Mouse (Mus musculus) megakaryocyte-erythroid progenitor cell, adult 5 weeks (primary cell): ENCODE measurements around the gene Gal3st4. TPM values are rescaled to one million over a fixed set of nuclear protein-coding genes. Genes with fewer than 3 reads are reported as not detected.

Source experiments
- polyA plus RNA-seq: library from polyadenylated mRNA; stranded (reverse); fragments of >175 nt; gene quantifications from 2 replicates; pipeline ENCODE4 v1.2.3, GENCODE M21; 2012

Gal3st4 gene
- not detected in 2 replicates for polyA plus RNA-seq

GRCm38 (mm10) chr5:138272409-138272923, at the start of gene Gal3st4:
Gal3st4 (minus strand) TSS chr5:138272840.

GRCm38 (mm10) chr5:138279585-138280424, 7.2 kb upstream of the Gal3st4 start, which contains the start of the genes Gm43720, Gpc2 and Stag3:
Gm43720 (minus strand) TSS chr5:138279958.
Gpc2 (minus strand) TSS chr5:138280005.
Stag3 (plus strand) TSS chr5:138280240.

DNA sequence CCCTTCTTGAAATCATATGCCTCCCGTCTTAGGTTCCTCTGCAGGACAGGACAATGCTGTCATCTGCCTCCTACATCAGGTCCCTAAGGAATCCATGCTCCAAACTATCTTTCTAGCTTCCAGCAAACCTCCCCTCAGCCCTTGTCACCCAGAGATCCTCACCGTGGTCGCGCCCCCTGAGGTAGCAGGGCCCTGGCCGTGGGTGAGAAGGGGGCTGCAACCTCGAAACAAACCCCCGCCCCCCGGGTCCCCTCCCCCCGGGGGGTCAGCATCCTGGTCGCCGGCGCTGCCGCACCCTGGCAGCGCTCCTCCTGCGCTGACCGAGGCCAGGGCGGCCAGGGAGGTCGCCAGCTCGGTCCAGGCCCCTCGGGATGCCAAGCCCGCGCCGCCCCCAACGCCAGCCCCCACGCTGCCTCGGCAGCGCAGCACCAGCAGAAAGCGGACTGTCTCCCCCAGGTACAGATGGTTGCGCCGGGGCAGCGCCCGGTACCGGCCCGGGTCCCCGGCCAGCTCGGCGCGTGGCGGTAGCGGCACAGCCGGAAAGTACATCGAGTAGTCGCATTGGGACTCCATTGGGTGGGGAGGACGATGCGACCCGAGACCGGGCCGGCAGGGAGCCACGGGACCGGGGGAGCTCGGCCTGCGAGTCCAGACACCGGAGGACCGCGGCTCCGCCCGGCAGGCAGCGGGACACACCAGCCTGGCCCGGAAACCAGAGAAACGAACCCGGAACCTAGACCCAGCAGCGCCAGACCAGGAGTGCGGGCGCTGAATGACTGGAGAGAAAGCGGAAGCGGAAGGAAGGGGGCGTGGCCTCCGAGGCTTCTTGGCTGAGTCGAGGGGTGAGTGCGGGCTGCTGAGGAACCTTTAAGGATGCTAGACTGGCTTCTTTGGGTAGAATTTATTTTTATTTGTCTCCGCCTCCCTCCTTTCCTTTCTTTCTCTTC, 9.1 kb downstream of the Gal3st4 start, which contains the start of gene BC037034:
Gene BC037034, minus strand, starts transcription at position 774 of the 947 bp plus-strand sequence.

GRCm38 (mm10) chr5:138255353-138256093, 17.1 kb downstream of the Gal3st4 start, which contains the start of gene Lamtor4:
Lamtor4 (plus strand) TSS chr5:138255482.

DNA sequence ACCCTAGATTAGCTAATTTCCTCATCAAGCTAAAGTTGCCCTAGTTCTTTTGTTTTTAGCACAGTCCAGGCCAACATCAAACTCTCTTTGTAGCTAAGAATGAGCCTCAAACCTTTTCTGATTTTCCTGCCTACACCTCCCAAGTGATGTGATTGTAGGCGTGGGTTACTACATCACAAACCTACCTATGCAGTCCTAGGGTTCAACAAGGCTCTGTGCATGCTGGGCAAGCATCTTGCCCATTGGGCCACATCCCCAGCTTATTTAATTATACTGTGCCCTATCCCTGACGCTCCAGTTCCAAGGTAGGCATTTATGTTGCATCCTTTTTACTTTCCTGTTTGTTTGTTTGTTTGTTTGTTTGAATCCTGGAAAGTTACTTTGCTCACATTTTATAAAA, 46.9 kb downstream of the Gal3st4 start, which contains the start of gene Nxpe5:
Gene Nxpe5, plus strand, starts transcription at position 199 of the 400 bp plus-strand sequence.

Other genes with a start within 250 kb of the Gal3st4 start
- 0.13 TPM in 1 of 2 replicates, not detected in the other for gene Smok3c, start 219.6 kb downstream of the Gal3st4 start, polyA plus RNA-seq
- 1.0 and 1.1 TPM in 2 replicates for gene Zkscan1, start 187.8 kb downstream of the Gal3st4 start, polyA plus RNA-seq
- gene Zscan21, start 155.9 kb downstream of the Gal3st4 start, polyA plus RNA-seq: 1.4 and 1.6 TPM in 2 replicates
- 0.29 and 0.35 TPM in 2 replicates for gene Zfp113, start 117.1 kb downstream of the Gal3st4 start, polyA plus RNA-seq
- 111 and 113 TPM in 2 replicates for gene Cops6, start 111.8 kb downstream of the Gal3st4 start, polyA plus RNA-seq
- 29.7 and 34.6 TPM in 2 replicates for gene Ap4m1, start 100.8 kb downstream of the Gal3st4 start, polyA plus RNA-seq
- 63.1 and 79.9 TPM in 2 replicates for gene Mcm7, start 100.4 kb downstream of the Gal3st4 start, polyA plus RNA-seq
- gene Taf6, start 85.4 kb downstream of the Gal3st4 start, polyA plus RNA-seq: 27.4 and 28.8 TPM in 2 replicates
- 2.8 and 3.1 TPM in 2 replicates for gene Cnpy4, start 85.4 kb downstream of the Gal3st4 start, polyA plus RNA-seq
- 5.2 and 7.1 TPM in 2 replicates for gene Mblac1, start 78.5 kb downstream of the Gal3st4 start, polyA plus RNA-seq
- gene Nxpe5, start 46.9 kb downstream of the Gal3st4 start, polyA plus RNA-seq: 0.39 and 0.83 TPM in 2 replicates
- gene Lamtor4, start 17.4 kb downstream of the Gal3st4 start, polyA plus RNA-seq: 135 and 171 TPM in 2 replicates
- 210 and 248 TPM in 2 replicates for gene BC037034, start 8.8 kb downstream of the Gal3st4 start, polyA plus RNA-seq
- not detected in 2 replicates for gene Gm43720, start 7.1 kb upstream of the Gal3st4 start, polyA plus RNA-seq
- 5.9 and 8.4 TPM in 2 replicates for gene Gpc2, start 7.2 kb upstream of the Gal3st4 start, polyA plus RNA-seq
- 8.0 and 9.8 TPM in 2 replicates for gene Stag3, start 7.4 kb upstream of the Gal3st4 start, polyA plus RNA-seq
- not detected in 2 replicates for gene Pvrig, start 69.1 kb upstream of the Gal3st4 start, polyA plus RNA-seq
- 1.8 and 2.9 TPM in 2 replicates for gene Zfp157, start 168.6 kb upstream of the Gal3st4 start, polyA plus RNA-seq